31 mouse cellular contexts compared by ENCODE assay signal in the genomic region with DNA sequence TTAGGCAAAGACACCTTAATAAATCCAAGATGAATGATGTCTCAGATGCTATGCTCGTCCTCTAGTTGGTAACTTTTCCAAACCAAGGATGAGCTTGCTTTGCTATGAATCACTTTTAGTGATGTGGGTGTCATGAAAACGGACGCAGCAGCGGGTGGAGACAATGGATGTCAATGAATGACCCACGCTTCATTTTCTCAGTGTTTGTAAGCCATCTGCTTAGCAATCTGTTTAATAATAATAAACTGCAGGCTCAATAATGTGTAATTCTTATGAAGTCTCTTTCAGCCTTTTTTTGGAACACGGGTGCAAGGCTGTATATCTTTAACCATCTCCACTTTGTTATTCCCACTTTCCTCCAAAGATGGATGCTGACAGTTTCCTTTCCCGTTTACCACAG.
DNase-seq lines count a peak whose midpoint lies in the region; ATAC-seq and TF ChIP-seq lines count a peak whose summit lies in the region.
"Had no signal": no experiment of that assay in that cellular context is flagged by ENCODE, and none has a peak within 500 bp of the region (broad histone marks: within the 10 kb centered on the region; RNA-seq: fewer than 3 reads in every experiment).

No protein-coding gene starts in this region.

- no peak overlapping the region for H3K9ac ChIP-seq in forebrain, embryonic 15.5 days (replicated peaks)
- H3K9ac ChIP-seq in forebrain, embryonic 11.5 days (ENCODE audit: low read length) = no peak overlapping the region
- no peak overlapping the region for H3K9ac ChIP-seq in hindbrain, embryonic 13.5 days
- no peak overlapping the region for H3K9ac ChIP-seq in neural tube, embryonic 11.5 days (ENCODE audit: low read length)
- H3K9ac ChIP-seq: embryonic facial prominence, embryonic 15.5 days; liver, embryonic 14.5 days; neural tube, embryonic 13.5 days had no signal

- H3K4me3 ChIP-seq in forebrain, embryonic 15.5 days = no peak overlapping the region
- H3K4me3 ChIP-seq in forebrain, embryonic 11.5 days (ENCODE audit: low read depth, low read length) = no peak overlapping the region
- no peak overlapping the region for H3K4me3 ChIP-seq in hindbrain, embryonic 10.5 days
- no peak overlapping the region for H3K4me3 ChIP-seq in hindbrain, embryonic 13.5 days
- H3K4me3 ChIP-seq in neural tube, embryonic 11.5 days (ENCODE audit: low read depth, low read length) = no peak overlapping the region
- H3K4me3 ChIP-seq: embryonic facial prominence, embryonic 10.5 days; embryonic facial prominence, embryonic 15.5 days; neural tube, embryonic 13.5 days had no signal

- no peak for DNase-seq in forebrain, embryonic 11.5 days (ENCODE audit: low spot score)
- DNase-seq in hindbrain, embryonic 10.5 days (ENCODE audit: low spot score) = no peak
- DNase-seq in neural tube, embryonic 11.5 days (ENCODE audit: low spot score) = no peak
- DNase-seq in neural tube, embryonic 10.5 days (ENCODE audit: extremely low spot score, low spot score) = no peak
- peak; percentile 17 for DNase-seq in brain, embryonic 14.5 days (ENCODE audit: low read depth)
- DNase-seq: adrenal gland, postnatal 10 days; cerebellum, adult 18-20 months; cerebellum, postnatal 10 days; gastrocnemius, postnatal 25 days; heart, adult 18-20 months; heart, postnatal 4 days; kidney, adult 9 months; kidney, postnatal 10 days; layer of hippocampus, adult 9-11 months; liver; lung, adult 2 months; lung, postnatal 10 days; midbrain, embryonic 14.5 days; thymus, adult 18-20 months; thymus, postnatal 25 days had no signal

- no peak for TF ChIP-seq POLR2A in brain, embryonic 14.5 days (IDR thresholded peaks at IDR 0.05; ENCODE audit: borderline replicate concordance, extremely low read depth, insufficient read depth, insufficient read length, poor library complexity, severe bottlenecking)

- no peaks in the 10 kb centered on the region for H3K36me3 ChIP-seq in forebrain, embryonic 15.5 days
- no peaks in the 10 kb centered on the region for H3K36me3 ChIP-seq in forebrain, embryonic 11.5 days (ENCODE audit: control insufficient read depth, insufficient read depth, low read length)
- no peaks in the 10 kb centered on the region for H3K36me3 ChIP-seq in hindbrain, embryonic 10.5 days
- no peaks in the 10 kb centered on the region for H3K36me3 ChIP-seq in hindbrain, embryonic 13.5 days
- H3K36me3 ChIP-seq in neural tube, embryonic 11.5 days (ENCODE audit: control insufficient read depth, insufficient read depth, low read length) = no peaks in the 10 kb centered on the region
- H3K36me3 ChIP-seq: embryonic facial prominence, embryonic 10.5 days; embryonic facial prominence, embryonic 15.5 days; G1E; neural tube, embryonic 13.5 days had no signal

- 0 out of 2 replicates have a peak, but pooled peaks have one; percentile 23 for ATAC-seq in forebrain, embryonic 15.5 days (replicated peaks)
- ATAC-seq in forebrain, embryonic 11.5 days (replicated peaks; ENCODE audit: low FRiP score) = no peak
- ATAC-seq in hindbrain, embryonic 13.5 days (ENCODE audit: low FRiP score) = no peak
- peak; percentile 24; the same call in 1 of the 2 replicates for ATAC-seq in neural tube, embryonic 11.5 days (ENCODE audit: insufficient read depth, low FRiP score, low TSS enrichment)
- ATAC-seq: intestine, postnatal 0 days had no signal

- no peaks in the 10 kb centered on the region for H3K9me3 ChIP-seq in forebrain, embryonic 15.5 days
- H3K9me3 ChIP-seq in forebrain, embryonic 11.5 days (ENCODE audit: control insufficient read depth, low read length) = no peaks in the 10 kb centered on the region
- no peaks in the 10 kb centered on the region for H3K9me3 ChIP-seq in hindbrain, embryonic 10.5 days
- no peaks in the 10 kb centered on the region for H3K9me3 ChIP-seq in hindbrain, embryonic 13.5 days
- H3K9me3 ChIP-seq in neural tube, embryonic 11.5 days (ENCODE audit: control insufficient read depth, low read length) = no peaks in the 10 kb centered on the region
- H3K9me3 ChIP-seq: embryonic facial prominence, embryonic 10.5 days; embryonic facial prominence, embryonic 15.5 days; G1E; neural tube, embryonic 13.5 days had no signal

- H3K27ac ChIP-seq in forebrain, embryonic 15.5 days (replicated peaks) = peak overlapping the region; percentile 31; the same call in 1 of the 2 replicates
- H3K27ac ChIP-seq in forebrain, embryonic 11.5 days (ENCODE audit: low read depth, low read length) = no peak overlapping the region
- H3K27ac ChIP-seq in hindbrain, embryonic 10.5 days = peak overlapping the region; percentile 62
- no peak overlapping the region for H3K27ac ChIP-seq in hindbrain, embryonic 13.5 days
- no peak overlapping the region for H3K27ac ChIP-seq in neural tube, embryonic 11.5 days (ENCODE audit: low read depth, low read length)
- H3K27ac ChIP-seq: embryonic facial prominence, embryonic 10.5 days; embryonic facial prominence, embryonic 15.5 days; liver, embryonic 14.5 days; macrophage; neural tube, embryonic 13.5 days; stomach, postnatal 0 days had no signal

- no peaks in the 10 kb centered on the region for H3K4me1 ChIP-seq in forebrain, embryonic 15.5 days
- H3K4me1 ChIP-seq in forebrain, embryonic 11.5 days (replicated peaks; ENCODE audit: control insufficient read depth, insufficient read depth, low read length) = no peaks in the 10 kb centered on the region
- peaks cover 17% of the 10 kb centered on the region for H3K4me1 ChIP-seq in hindbrain, embryonic 10.5 days (replicated peaks)
- no peaks in the 10 kb centered on the region for H3K4me1 ChIP-seq in hindbrain, embryonic 13.5 days (replicated peaks)
- 0 out of 2 replicates have a peak, but pooled peaks cover 3% of the 10 kb centered on the region for H3K4me1 ChIP-seq in neural tube, embryonic 11.5 days (ENCODE audit: control insufficient read depth, insufficient read depth, low read length)
- H3K4me1 ChIP-seq: embryonic facial prominence, embryonic 10.5 days; embryonic facial prominence, embryonic 15.5 days had no signal

- WGBS in forebrain, embryonic 15.5 days = 71% methylated on average over 7 of the region's 7 CpGs
- WGBS in forebrain, embryonic 11.5 days = 81% methylated on average over 7 of the region's 7 CpGs
- WGBS in hindbrain, embryonic 10.5 days = 67% methylated on average over 7 of the region's 7 CpGs
- WGBS in hindbrain, embryonic 13.5 days = 30% methylated on average over 7 of the region's 7 CpGs
- 36% methylated on average over 7 of the region's 7 CpGs for WGBS in neural tube, embryonic 11.5 days

- no peak for TF ChIP-seq CTCF in brain, embryonic 14.5 days (IDR thresholded peaks at IDR 0.05; ENCODE audit: borderline replicate concordance, extremely low read depth, insufficient read depth, insufficient read length)

- H3K4me2 ChIP-seq in forebrain, embryonic 15.5 days (replicated peaks) = no peak overlapping the region
- no peak overlapping the region for H3K4me2 ChIP-seq in forebrain, embryonic 11.5 days (ENCODE audit: low read depth, low read length, severe bottlenecking)
- H3K4me2 ChIP-seq in hindbrain, embryonic 13.5 days = no peak overlapping the region
- no peak overlapping the region for H3K4me2 ChIP-seq in neural tube, embryonic 11.5 days (ENCODE audit: low read depth)
- H3K4me2 ChIP-seq: embryonic facial prominence, embryonic 15.5 days; heart, embryonic 11.5 days; neural tube, embryonic 13.5 days had no signal

- no peaks in the 10 kb centered on the region for H3K27me3 ChIP-seq in forebrain, embryonic 15.5 days
- H3K27me3 ChIP-seq in forebrain, embryonic 11.5 days (ENCODE audit: control insufficient read depth, insufficient read depth, low read length) = no peaks in the 10 kb centered on the region
- no peaks in the 10 kb centered on the region for H3K27me3 ChIP-seq in hindbrain, embryonic 10.5 days (ENCODE audit: insufficient read depth, poor library complexity, severe bottlenecking)
- H3K27me3 ChIP-seq in hindbrain, embryonic 13.5 days = no peaks in the 10 kb centered on the region
- H3K27me3 ChIP-seq in neural tube, embryonic 11.5 days (ENCODE audit: control insufficient read depth, insufficient read depth, low read length) = no peaks in the 10 kb centered on the region
- H3K27me3 ChIP-seq: embryonic facial prominence, embryonic 15.5 days; neural tube, embryonic 13.5 days had no signal

Comparison
In these comparisons a context has a peak if more than half of its experiments do, and no peak if none do; other contexts are left out.
1. ATAC-seq: peak in forebrain, embryonic 15.5 days (single experiment) and neural tube, embryonic 11.5 days (single experiment); none in forebrain, embryonic 11.5 days (single experiment) and hindbrain, embryonic 13.5 days (single experiment).
2. H3K27ac ChIP-seq: peak in forebrain, embryonic 15.5 days (single experiment) and hindbrain, embryonic 10.5 days (single experiment); none in forebrain, embryonic 11.5 days (single experiment), hindbrain, embryonic 13.5 days (single experiment) and neural tube, embryonic 11.5 days (single experiment).